Mouse (Mus musculus) forebrain, embryonic 14.5 days (tissue): Measurements from ENCODE around the gene Mast4. TPM values are rescaled to one million over a fixed set of nuclear protein-coding genes. Genes with fewer than 3 reads are reported as not detected.

ENCODE experiments used
- ATAC-seq: fragments of 200-750 bp; cut with Nextera tagmentation; 2 replicates; pipeline ENCODE4 v1.8.0; 2017; ENCODE audit warnings: mild to moderate bottlenecking, moderate library complexity
- DNase-seq: peaks from one replicate; pipeline ENCODE4 v3.0.0-alpha.2; 2015; ENCODE audit warnings: low spot score
- H3K27ac ChIP-seq: fragments of 300-500 bp; sonication (generic); 2 replicates; pipeline ENCODE4 v1.5.1; 2014; ENCODE audit warnings: low read depth, mild to moderate bottlenecking, control low read depth, low read length, moderate library complexity
- H3K27me3 ChIP-seq: fragments of 300-500 bp; sonication (generic); replicated peaks from 2 replicates; pipeline ENCODE4 v1.6.1; 2014; ENCODE audit warnings: low read length, control low read depth, mixed read lengths; ENCODE audit not compliant: control insufficient read depth, insufficient read depth
- H3K36me3 ChIP-seq: fragments of 300-500 bp; sonication (generic); 2 replicates; pipeline ENCODE4 v1.6.1; 2014; ENCODE audit warnings: low read length, control low read depth; ENCODE audit not compliant: control insufficient read depth, insufficient read depth
- H3K4me1 ChIP-seq: fragments of 300-500 bp; sonication (generic); 2 replicates; pipeline ENCODE4 v1.6.1; 2014; ENCODE audit warnings: antibody characterized with exemption, low read length, control low read depth; ENCODE audit not compliant: control insufficient read depth, insufficient read depth
- H3K4me2 ChIP-seq: fragments of 300-500 bp; sonication (generic); 2 replicates; pipeline ENCODE4 v1.6.1; 2014; ENCODE audit warnings: mild to moderate bottlenecking, control low read depth, low read length
- H3K4me3 ChIP-seq: fragments of 300-500 bp; sonication (generic); 2 replicates; pipeline ENCODE4 v1.5.1; 2014; ENCODE audit warnings: low read depth, low read length, control low read depth
- H3K9ac ChIP-seq: fragments of 300-500 bp; sonication (generic); 2 replicates; pipeline ENCODE4 v1.6.1; 2014; ENCODE audit warnings: mild to moderate bottlenecking, low read length, control low read depth, moderate library complexity
- H3K9me3 ChIP-seq: fragments of 300-500 bp; sonication (generic); replicated peaks from 2 replicates; pipeline ENCODE4 v1.6.1; 2016; ENCODE audit warnings: low read length, control low read depth, mixed read lengths; ENCODE audit not compliant: control insufficient read depth
- WGBS: fragments of 180-500 bp; shearing (Covaris S2); extraction: QIAGEN DNeasy Blood & Tissue Kit; methylation state at CpG from one replicate; pipeline ENCODE4 v1.1.7; 2014; 5-methylcytosine and 5-hydroxymethylcytosine counted together
- polyA plus RNA-seq: library from polyadenylated mRNA; unstranded; fragments of >200 nt; fragmentation: Nextera tagmentation; extraction: Ambion mirVana; gene quantifications from 2 replicates; pipeline ENCODE4 v1.2.1, GENCODE M21; 2014

Gene Mast4
- polyA plus RNA-seq, 1 experiment from 2014 or later: 11.7 TPM

- H3K4me1 ChIP-seq: no peaks in the 10 kb centered on the region
- WGBS: 81% methylated on average over 2 of the region's 2 CpGs
- H3K4me2 ChIP-seq: no peak overlapping the region
- H3K36me3 ChIP-seq: no peaks in the 10 kb centered on the region
- DNase-seq (no peak), ATAC-seq (no peak)
- H3K9ac ChIP-seq: no peak overlapping the region
- H3K27ac ChIP-seq: no peak overlapping the region
- no peaks in the 10 kb centered on the region for H3K27me3 ChIP-seq
- H3K4me3 ChIP-seq: no peak overlapping the region
- no peaks in the 10 kb centered on the region for H3K9me3 ChIP-seq
These were observed 608.4 kb downstream of the Mast4 start for GRCm38 (mm10) chr13:102725906-102726305.

DNA sequence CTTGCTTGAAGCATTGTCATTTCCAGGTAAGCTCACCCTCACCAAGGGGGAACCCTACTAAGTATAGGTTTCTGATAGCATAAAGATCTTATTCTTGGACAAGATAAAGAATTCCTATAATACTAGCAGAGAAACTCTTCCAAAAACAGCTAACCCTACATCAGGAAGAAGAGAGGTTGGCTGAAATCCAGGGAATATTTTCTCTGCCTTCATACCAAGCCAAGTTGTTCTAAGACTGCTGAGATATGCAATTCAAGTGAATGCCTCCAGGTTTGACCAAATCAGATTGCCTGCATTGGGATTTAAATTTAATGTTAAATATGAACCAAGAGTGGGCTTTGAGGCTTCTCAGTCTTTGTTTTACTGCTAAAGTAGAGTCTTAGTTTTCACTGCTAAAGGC is 608.9 kb downstream of the Mast4 start:
- Histone ChIP-seq H3K9me3 (no peaks in the 10 kb centered on the region), H3K9ac (no peak overlapping the region), H3K27ac (no peak overlapping the region), H3K4me2 (no peak overlapping the region), H3K27me3 (no peaks in the 10 kb centered on the region), H3K4me3 (no peak overlapping the region), H3K4me1 (no peaks in the 10 kb centered on the region), H3K36me3 (no peaks in the 10 kb centered on the region)
- no peak for DNase-seq
- no peak for ATAC-seq

DNA sequence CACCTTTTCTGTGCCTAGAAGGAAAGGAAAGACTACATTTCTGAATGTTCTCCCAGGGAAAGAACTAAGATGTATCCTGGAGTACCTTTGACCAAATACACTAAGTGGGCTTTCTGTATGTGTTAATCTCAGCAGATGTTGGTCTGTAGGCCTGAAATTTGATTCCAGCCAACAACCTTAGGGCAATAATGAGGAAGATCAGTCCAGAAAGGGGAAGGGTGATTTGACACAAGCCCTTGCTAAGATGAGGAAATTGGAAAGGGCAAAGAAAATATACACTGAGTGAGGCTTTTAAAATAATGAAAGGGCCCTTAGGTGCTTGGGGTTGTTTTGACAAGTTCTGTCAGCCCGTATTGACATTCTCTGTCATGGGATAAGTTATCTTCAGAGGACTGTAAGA is 617.3 kb downstream of the Mast4 start:
- H3K9ac ChIP-seq: no peak overlapping the region
- ATAC-seq (no peak), DNase-seq (no peak)
- H3K4me3 ChIP-seq: no peak overlapping the region
- H3K27me3 ChIP-seq: no peaks in the 10 kb centered on the region
- 81% methylated on average over 1 of the region's 1 CpGs for WGBS
- no peaks in the 10 kb centered on the region for H3K9me3 ChIP-seq
- no peaks in the 10 kb centered on the region for H3K36me3 ChIP-seq
- H3K27ac ChIP-seq: no peak overlapping the region
- no peak overlapping the region for H3K4me2 ChIP-seq
- H3K4me1 ChIP-seq: no peaks in the 10 kb centered on the region

DNA sequence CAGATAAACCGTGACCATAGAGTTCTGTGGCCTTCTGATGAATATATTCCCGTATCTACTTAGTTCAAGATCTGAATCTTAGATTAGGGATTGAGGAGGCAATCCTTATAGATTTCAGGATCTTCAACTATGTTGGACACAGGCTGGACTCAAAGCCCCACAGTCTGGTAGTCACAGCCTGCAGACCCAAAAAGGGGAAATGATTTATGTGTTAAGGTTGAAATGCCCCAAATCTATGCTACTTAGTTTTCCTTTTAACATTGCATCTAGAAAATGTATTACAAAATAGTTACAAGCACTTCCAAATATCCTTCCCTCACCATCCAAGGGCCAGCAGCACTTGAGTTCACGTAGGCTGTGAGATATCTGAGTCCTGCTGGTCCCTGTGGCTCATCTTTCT is 633.6 kb downstream of the Mast4 start:
- no peak overlapping the region for H3K4me2 ChIP-seq
- no peak overlapping the region for H3K4me3 ChIP-seq
- H3K9me3 ChIP-seq: no peaks in the 10 kb centered on the region
- no peaks in the 10 kb centered on the region for H3K36me3 ChIP-seq
- DNase-seq (no peak), ATAC-seq (no peak)
- H3K9ac ChIP-seq: no peak overlapping the region
- no peaks in the 10 kb centered on the region for H3K27me3 ChIP-seq
- no peak overlapping the region for H3K27ac ChIP-seq
- peaks cover 6% of the 10 kb centered on the region; the same call in 1 of the 2 replicates for H3K4me1 ChIP-seq
- WGBS: 95% methylated on average over 3 of the region's 3 CpGs

GRCm38 (mm10) chr13:102700176-102700575 is 634.1 kb downstream of the Mast4 start:
- H3K4me3 ChIP-seq: no peak overlapping the region
- H3K4me2 ChIP-seq: no peak overlapping the region
- no peaks in the 10 kb centered on the region for H3K9me3 ChIP-seq
- no peaks in the 10 kb centered on the region for H3K36me3 ChIP-seq
- WGBS: 86% methylated on average over 5 of the region's 5 CpGs
- no peak for ATAC-seq
- H3K27me3 ChIP-seq: no peaks in the 10 kb centered on the region
- peaks cover 6% of the 10 kb centered on the region; the same call in 1 of the 2 replicates for H3K4me1 ChIP-seq
- H3K27ac ChIP-seq: no peak overlapping the region
- no peak overlapping the region for H3K9ac ChIP-seq
- DNase-seq: no peak

GRCm38 (mm10) chr13:102698751-102699323 is 635.5 kb downstream of the Mast4 start:
- peak overlapping the region; percentile 50 for H3K9ac ChIP-seq
- H3K36me3 ChIP-seq: no peaks in the 10 kb centered on the region
- peak overlapping the region; percentile 86 for H3K27ac ChIP-seq
- DNase-seq: peak; percentile 95
- H3K27me3 ChIP-seq: no peaks in the 10 kb centered on the region
- WGBS: 10% methylated on average over 14 of the region's 14 CpGs
- ATAC-seq: peak; percentile 96
- peak overlapping the region; percentile 8 for H3K4me3 ChIP-seq
- H3K9me3 ChIP-seq: no peaks in the 10 kb centered on the region
- peaks cover 6% of the 10 kb centered on the region; the same call in 1 of the 2 replicates for H3K4me1 ChIP-seq
- peak overlapping the region; percentile 45 for H3K4me2 ChIP-seq

DNA sequence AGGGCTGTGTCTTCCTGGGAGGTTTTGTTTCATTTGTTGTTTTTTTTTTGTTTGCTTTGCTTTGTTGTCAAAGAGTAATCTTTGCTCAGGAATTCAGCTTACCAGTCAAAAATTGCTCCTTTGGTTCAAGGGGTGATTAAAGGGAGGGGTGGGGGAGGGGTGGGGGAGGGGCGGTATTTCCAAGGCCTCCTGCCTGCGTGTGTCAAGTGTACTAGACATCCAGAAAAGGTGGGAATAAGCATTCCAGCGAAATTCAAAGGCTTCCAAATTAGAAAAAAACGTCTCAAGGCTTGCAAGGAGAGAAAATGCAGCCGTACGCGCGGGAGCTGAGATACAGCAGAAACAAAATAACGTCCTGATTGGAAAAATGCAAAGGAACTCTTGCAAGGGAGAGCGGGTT is 636.0 kb downstream of the Mast4 start:
- Histone ChIP-seq H3K4me3 (peak overlapping the region; percentile 8), H3K27ac (peak overlapping the region; percentile 86), H3K4me1 (peaks cover 6% of the 10 kb centered on the region; the same call in 1 of the 2 replicates), H3K36me3 (no peaks in the 10 kb centered on the region), H3K4me2 (peak overlapping the region; percentile 45), H3K9me3 (no peaks in the 10 kb centered on the region), H3K9ac (peak overlapping the region; percentile 50), H3K27me3 (no peaks in the 10 kb centered on the region)
- 2% methylated on average over 10 of the region's 10 CpGs for WGBS
- DNase-seq (no peak), ATAC-seq (peak; percentile 44; the same call in 1 of the 2 replicates)

- no peak overlapping the region for H3K4me3 ChIP-seq
- peaks cover 10% of the 10 kb centered on the region; the same call in 1 of the 2 replicates for H3K4me1 ChIP-seq
- WGBS: 77% methylated on average over 7 of the region's 7 CpGs
- no peak overlapping the region for H3K4me2 ChIP-seq
- no peak overlapping the region for H3K9ac ChIP-seq
- DNase-seq (no peak), ATAC-seq (no peak)
- H3K27me3 ChIP-seq: no peaks in the 10 kb centered on the region
- no peaks in the 10 kb centered on the region for H3K36me3 ChIP-seq
- no peaks in the 10 kb centered on the region for H3K9me3 ChIP-seq
- H3K27ac ChIP-seq: no peak overlapping the region
These were observed 639.0 kb downstream of the Mast4 start for GRCm38 (mm10) chr13:102695121-102695905.

DNA sequence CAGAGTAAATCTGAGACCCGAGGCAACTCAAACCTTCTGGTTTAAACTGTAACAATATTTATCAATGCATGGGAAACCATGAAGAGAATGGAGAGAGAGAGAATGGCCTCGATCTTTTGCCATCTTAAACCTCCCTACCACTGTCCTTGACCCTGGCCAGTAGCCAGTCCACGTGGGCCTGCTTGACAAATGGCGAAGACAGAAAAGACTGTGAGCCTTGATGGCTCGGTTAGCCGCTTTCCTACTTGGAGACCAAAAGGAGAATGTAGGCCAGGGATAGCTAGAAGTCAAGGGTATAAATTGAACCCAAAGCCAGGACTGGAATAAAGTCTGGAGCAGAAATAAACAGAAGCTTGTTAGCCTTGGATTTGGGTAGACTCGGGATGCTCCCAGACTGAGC is 640.1 kb downstream of the Mast4 start:
- Histone ChIP-seq H3K9me3 (no peaks in the 10 kb centered on the region), H3K36me3 (no peaks in the 10 kb centered on the region), H3K9ac (no peak overlapping the region), H3K27me3 (no peaks in the 10 kb centered on the region), H3K4me2 (no peak overlapping the region), H3K27ac (no peak overlapping the region), H3K4me3 (no peak overlapping the region), H3K4me1 (peaks cover 7% of the 10 kb centered on the region; the same call in 1 of the 2 replicates)
- DNase-seq (no peak), ATAC-seq (no peak)
- WGBS: 91% methylated on average over 7 of the region's 7 CpGs
